Mouse (Mus musculus): ENCODE results near the gene Gabpb2.

GRCm38 (mm10) chr3:95159987-95160963, 57.4 kb downstream of the Gabpb2 start, which contains the start of gene Sema6c:
- TF ChIP-seq TBP (IDR thresholded peaks at IDR 0.05; ENCODE audit: low read depth, low read length) (peak; percentile 30; the same call in 1 of the 2 replicates), CTCF (IDR thresholded peaks at IDR 0.05 in 2 of 3, conservative IDR thresholded peaks at IDR 0.05 in 1 of 3; ENCODE audit: control insufficient read depth in 1 of 3, insufficient read depth in 1 of 3, low read depth in 2 of 3, low read length in 3 of 3, poor library complexity in 1 of 3, severe bottlenecking in 1 of 3) (0 out of 6 replicates have a peak, but pooled peaks of 1 of the 3 experiments have one; percentile 0), RAD21 (IDR thresholded peaks at IDR 0.05; ENCODE audit: low read depth, low read length) (no peak; the same call in 1 of the 2 replicates), POLR2A (IDR thresholded peaks at IDR 0.05; ENCODE audit: control insufficient read depth in 1 of 2, insufficient read depth in 1 of 2, low read depth in 1 of 2, low read length in 2 of 2, poor library complexity in 1 of 2) (peak in 1 of 2 experiments; percentile 76; a peak in 2 of 4 replicates), ZNF384 (IDR thresholded peaks at IDR 0.05; ENCODE audit: low read depth, low read length) (peak; percentile 43; the same call in 1 of the 2 replicates), GATA1 (IDR thresholded peaks at IDR 0.05; ENCODE audit: low read depth, low read length) (0 out of 2 replicates have a peak, but pooled peaks have one; percentile 1), BHLHE40 (IDR thresholded peaks at IDR 0.05; ENCODE audit: borderline replicate concordance, low read depth, low read length) (peak; percentile 57; the same call in 1 of the 2 replicates), KAT2A (conservative IDR thresholded peaks at IDR 0.05; ENCODE audit: low read depth, low read length) (no peak; the same call in 1 of the 2 replicates), USF1 (IDR thresholded peaks at IDR 0.05; ENCODE audit: low read depth, low read length) (no peak), USF2 (IDR thresholded peaks at IDR 0.05; ENCODE audit: borderline replicate concordance in 1 of 2, insufficient read depth in 1 of 2, low read depth in 1 of 2, low read length in 2 of 2) (no peak), CHD2 (IDR thresholded peaks at IDR 0.05; ENCODE audit: low read length) (no peak), TAL1 (IDR thresholded peaks at IDR 0.05; ENCODE audit: low read length) (no peak), TCF12 (IDR thresholded peaks at IDR 0.05; ENCODE audit: low read depth, low read length) (peak; percentile 50), RCOR1 (IDR thresholded peaks at IDR 0.05; ENCODE audit: low read depth, low read length) (no peak)
